Mouse (Mus musculus) hindbrain, embryonic 14.5 days (tissue): Measurements from ENCODE around the gene Stk32b. TPM values are rescaled to one million over a fixed set of nuclear protein-coding genes. Genes with fewer than 3 reads are reported as not detected.
A peak's percentile ranks its signal among the peaks of the same experiment; 100 is the strongest.

Source experiments
- ATAC-seq: fragments of 200-750 bp; cut with Nextera tagmentation; 2 replicates; pipeline ENCODE4 v1.8.0; 2017; ENCODE audit warnings: moderate number of reproducible peaks, mild to moderate bottlenecking, moderate TSS enrichment, moderate library complexity; ENCODE audit not compliant: low FRiP score
- DNase-seq: peaks from one replicate; pipeline ENCODE4 v3.0.0-alpha.2; 2015; ENCODE audit warnings: low spot score
- H3K27ac ChIP-seq: fragments of 300-500 bp; sonication (generic); 2 replicates; pipeline ENCODE4 v1.5.1; 2014; ENCODE audit warnings: mild to moderate bottlenecking, moderate library complexity
- H3K27me3 ChIP-seq: fragments of 300-500 bp; sonication (generic); 2 replicates; pipeline ENCODE4 v1.6.1; 2014; ENCODE audit warnings: mild to moderate bottlenecking, low read length, mixed read lengths; ENCODE audit not compliant: control insufficient read depth, insufficient read depth
- H3K36me3 ChIP-seq: fragments of 300-500 bp; sonication (generic); replicated peaks from 2 replicates; pipeline ENCODE4 v1.6.1; 2014; ENCODE audit not compliant: control insufficient read depth, insufficient read depth
- H3K4me1 ChIP-seq: fragments of 300-500 bp; sonication (generic); replicated peaks from 2 replicates; pipeline ENCODE4 v1.6.1; 2014; ENCODE audit warnings: antibody characterized with exemption, low read length, mixed read lengths; ENCODE audit not compliant: control insufficient read depth, insufficient read depth
- H3K4me2 ChIP-seq: fragments of 300-500 bp; sonication (generic); replicated peaks from 2 replicates; pipeline ENCODE4 v1.6.1; 2014; ENCODE audit warnings: mild to moderate bottlenecking, moderate library complexity
- H3K4me3 ChIP-seq: fragments of 300-500 bp; sonication (generic); replicated peaks from 2 replicates; pipeline ENCODE4 v1.5.1; 2014; ENCODE audit warnings: mild to moderate bottlenecking, low read length
- H3K9ac ChIP-seq: fragments of 300-500 bp; sonication (generic); 2 replicates; pipeline ENCODE4 v1.6.1; 2014
- H3K9me3 ChIP-seq: fragments of 300-500 bp; sonication (generic); 2 replicates; pipeline ENCODE4 v1.6.1; 2016; ENCODE audit warnings: low read length; ENCODE audit not compliant: control insufficient read depth
- WGBS: fragments of 180-500 bp; shearing (Covaris S2); extraction: QIAGEN DNeasy Blood & Tissue Kit; methylation state at CpG from one replicate; pipeline ENCODE4 v1.1.7; 2014; 5-methylcytosine and 5-hydroxymethylcytosine counted together
- polyA plus RNA-seq: library from polyadenylated mRNA; unstranded; fragments of >200 nt; fragmentation: Nextera tagmentation; extraction: Ambion mirVana; gene quantifications from 2 replicates; pipeline ENCODE4 v1.2.1, GENCODE M21; 2014

Gene Stk32b
- polyA plus RNA-seq, 1 experiment from 2014 or later, result 39.6 TPM

DNA sequence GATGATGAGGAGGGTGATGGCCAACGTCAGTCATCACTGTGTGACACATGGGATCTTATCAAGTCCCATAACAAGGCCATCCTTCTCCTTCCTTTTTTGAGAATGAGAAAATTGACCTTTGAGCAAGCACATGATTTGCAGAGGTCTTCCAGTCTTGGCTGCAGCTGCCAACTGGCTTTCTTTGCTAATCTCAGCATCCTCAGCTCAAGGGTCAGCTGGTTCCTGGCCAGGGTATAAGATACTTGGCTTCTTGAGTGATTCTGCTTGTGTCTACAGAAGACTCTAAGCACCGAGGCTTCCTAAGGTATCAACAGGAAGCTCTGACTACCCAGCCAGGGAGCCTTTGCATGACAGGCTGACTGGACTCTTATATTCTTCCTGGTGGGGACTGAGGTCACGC lies 269.4 kb downstream of the Stk32b start:
- Histone ChIP-seq H3K4me2 (no peak overlapping the region), H3K27ac (no peak overlapping the region)

DNA sequence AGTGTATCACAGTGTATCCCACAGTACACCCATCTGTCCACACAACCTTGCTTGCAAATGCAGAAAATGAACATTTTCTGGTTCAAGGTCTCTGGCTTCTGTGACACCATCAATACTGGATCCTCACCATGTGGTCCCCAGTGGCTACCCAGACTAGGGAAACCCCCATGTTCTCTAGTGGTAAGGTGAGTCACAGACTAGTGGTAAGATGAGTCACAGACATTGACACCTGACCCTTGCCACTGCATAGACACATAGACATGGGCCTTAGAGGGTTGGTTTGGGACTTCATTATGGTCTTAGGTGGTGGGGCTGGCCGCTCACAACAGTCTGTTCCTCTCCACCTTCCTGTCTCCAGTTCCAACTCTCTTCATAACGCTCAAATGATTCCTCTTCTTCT lies 274.2 kb downstream of the Stk32b start:
- no peak for ATAC-seq
- H3K27me3 ChIP-seq, result no peaks in the 10 kb centered on the region

More for the DNA sequence above, 269.4 kb downstream of the Stk32b start:
- WGBS, result 83% methylated on average over 3 of the region's 3 CpGs
- Histone ChIP-seq H3K36me3 (no peaks in the 10 kb centered on the region), H3K4me1 (no peaks in the 10 kb centered on the region), H3K4me3 (no peak overlapping the region), H3K9ac (no peak overlapping the region), H3K9me3 (peaks cover 7% of the 10 kb centered on the region; the same call in 1 of the 2 replicates), H3K27me3 (no peaks in the 10 kb centered on the region)
- DNase-seq (no peak), ATAC-seq (no peak)

DNA sequence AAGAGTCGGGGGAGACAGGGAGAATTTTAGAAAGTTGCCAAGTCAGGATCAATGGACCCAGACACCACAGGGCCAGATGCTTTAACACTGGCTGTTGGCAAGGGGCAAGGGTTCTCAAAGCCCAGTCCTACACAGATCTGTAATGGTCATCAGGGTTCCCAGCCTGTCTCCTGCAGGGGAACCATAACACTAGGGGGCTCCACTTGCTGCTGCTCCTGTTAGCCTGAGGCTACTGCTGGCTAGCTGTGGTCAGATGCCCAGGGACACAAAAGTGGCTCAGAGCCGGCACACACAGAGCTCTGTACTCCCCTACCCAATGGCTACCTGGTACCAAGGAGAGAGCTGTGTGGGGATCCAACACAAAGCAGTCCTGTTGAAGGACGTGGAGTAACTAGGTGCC lies 281.6 kb downstream of the Stk32b start:
- ATAC-seq (no peak), DNase-seq (no peak)
- no peaks in the 10 kb centered on the region for H3K4me1 ChIP-seq
- no peaks in the 10 kb centered on the region for H3K9me3 ChIP-seq
- WGBS, result 68% methylated on average over 3 of the region's 3 CpGs
- no peaks in the 10 kb centered on the region for H3K36me3 ChIP-seq
- H3K27me3 ChIP-seq, result no peaks in the 10 kb centered on the region
- no peak overlapping the region for H3K9ac ChIP-seq
- H3K4me3 ChIP-seq, result no peak overlapping the region
- H3K4me2 ChIP-seq, result no peak overlapping the region
- no peak overlapping the region for H3K27ac ChIP-seq

More for the DNA sequence above, 274.2 kb downstream of the Stk32b start:
- Histone ChIP-seq H3K4me2 (no peak overlapping the region), H3K4me3 (no peak overlapping the region), H3K27ac (no peak overlapping the region), H3K9me3 (peaks cover 7% of the 10 kb centered on the region; the same call in 1 of the 2 replicates), H3K36me3 (no peaks in the 10 kb centered on the region), H3K4me1 (no peaks in the 10 kb centered on the region), H3K9ac (no peak overlapping the region)
- 83% methylated on average over 2 of the region's 2 CpGs for WGBS
- DNase-seq, result no peak

DNA sequence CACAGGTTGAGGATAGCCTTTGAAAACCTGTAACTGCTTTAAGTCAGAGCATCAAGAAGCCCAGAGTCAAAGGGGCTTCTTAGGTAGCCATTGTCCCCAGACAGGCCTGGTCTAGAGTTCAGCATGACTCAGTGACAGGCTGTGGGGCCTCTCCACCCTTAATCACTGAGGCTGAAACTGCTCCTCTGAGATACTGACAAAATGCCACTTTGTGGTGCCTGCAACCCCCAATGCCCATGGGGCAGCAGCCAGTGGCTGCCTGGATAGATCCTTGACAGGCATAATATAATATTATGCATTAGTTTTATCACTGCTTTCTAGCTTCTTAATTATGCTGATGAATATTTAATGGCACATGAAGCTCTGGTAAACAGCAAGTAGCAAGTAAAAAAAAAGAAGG lies 289.8 kb downstream of the Stk32b start:
- Histone ChIP-seq H3K36me3 (no peaks in the 10 kb centered on the region), H3K27me3 (no peaks in the 10 kb centered on the region), H3K9ac (no peak overlapping the region), H3K4me3 (no peak overlapping the region), H3K9me3 (no peaks in the 10 kb centered on the region), H3K4me1 (no peaks in the 10 kb centered on the region), H3K27ac (peak overlapping the region; percentile 38; the same call in 1 of the 2 replicates), H3K4me2 (no peak overlapping the region)
- DNase-seq (no peak), ATAC-seq (peak; percentile 55; the same call in 1 of the 2 replicates)

DNA sequence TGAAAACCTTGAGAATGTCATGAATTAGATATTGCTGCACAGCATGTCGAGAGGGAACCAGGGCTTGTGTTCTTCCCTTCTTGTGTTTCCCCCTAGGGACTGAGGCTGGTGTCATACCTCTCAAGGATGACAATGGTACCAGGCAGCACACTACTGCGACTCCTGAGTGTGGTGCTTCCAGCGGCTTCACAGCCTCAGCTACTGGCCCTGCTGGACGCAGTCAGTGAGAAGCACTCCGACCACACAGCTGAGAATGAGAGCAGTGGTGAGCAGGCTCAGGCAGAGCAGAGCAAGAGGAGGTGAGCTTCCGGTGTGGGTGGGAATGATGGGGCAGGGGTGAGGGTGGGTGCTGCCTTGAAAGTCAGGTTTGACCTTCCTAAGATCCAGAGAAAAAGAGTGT lies 297.9 kb downstream of the Stk32b start:
- no peak overlapping the region for H3K4me2 ChIP-seq
- no peak overlapping the region for H3K9ac ChIP-seq
- 0 out of 2 replicates have a peak overlapping the region, but pooled peaks have one; percentile 5 for H3K27ac ChIP-seq
- DNase-seq (no peak), ATAC-seq (no peak)
- H3K36me3 ChIP-seq, result no peaks in the 10 kb centered on the region
- H3K9me3 ChIP-seq, result no peaks in the 10 kb centered on the region
- H3K4me1 ChIP-seq, result no peaks in the 10 kb centered on the region
- 80% methylated on average over 6 of the region's 6 CpGs for WGBS
- no peaks in the 10 kb centered on the region for H3K27me3 ChIP-seq
- H3K4me3 ChIP-seq, result no peak overlapping the region

Other genes starting within 250 kb of the Stk32b start
- gene Cytl1, start 18.3 kb upstream of the Stk32b start, polyA plus RNA-seq, result 0.51 and 1.2 TPM in 2 replicates
- 25.4 and 37.4 TPM in 2 replicates for gene Msx1, start 107.4 kb upstream of the Stk32b start, polyA plus RNA-seq